Mouse (Mus musculus): Measurements from ENCODE around the gene Cntd1. TPM values are rescaled to one million over a fixed set of nuclear protein-coding genes. Genes with fewer than 3 reads are reported as not detected.

Cntd1 gene
- polyA plus RNA-seq (2016; fragmentation: Nextera tagmentation; extraction: Ambion mirVana): 1.3 and 1.4 TPM in 2 replicates

- Histone ChIP-seq H3K4me1 (peaks cover 45% of the 10 kb centered on the region), H3K4me3 (peak within 1 kb of the TSS; percentile 89), H3K9me3 (no peaks in the 10 kb centered on the region), H3K36me3 (replicated peaks) (peaks cover 18% of the 10 kb centered on the region), H3K27ac (replicated peaks) (peak within 1 kb of the TSS; percentile 87), H3K27me3 (replicated peaks; ENCODE audit: low read depth, poor library complexity, severe bottlenecking) (peaks cover 40% of the 10 kb centered on the region)
- WGBS: 11% methylated on average over 45 of the region's 45 CpGs
- DNase-seq (ENCODE audit: low spot score): peak; percentile 90
Observed at GRCm38 (mm10) chr11:101278223-101279192, at the start of gene Cntd1, which contains the start of gene Coa3. Gene Cntd1 (plus strand): TSS chr11:101279012. Gene Coa3 (minus strand): TSS chr11:101279114.

- H3K4me1 ChIP-seq: peaks cover 52% of the 10 kb centered on the region
Observed at GRCm38 (mm10) chr11:101229361-101229900, 49.4 kb upstream of the Cntd1 start.

GRCm38 (mm10) chr11:101230061-101230511, 48.7 kb upstream of the Cntd1 start:
- H3K27ac ChIP-seq (replicated peaks): peak overlapping the region; percentile 86
- WGBS: 17% methylated on average over 2 of the region's 2 CpGs
- H3K27me3 ChIP-seq (replicated peaks; ENCODE audit: low read depth, poor library complexity, severe bottlenecking): peaks cover 5% of the 10 kb centered on the region; the same call in 1 of the 2 replicates
- no peak for DNase-seq (ENCODE audit: low spot score)
- H3K4me3 ChIP-seq: no peak overlapping the region
- no peaks in the 10 kb centered on the region for H3K36me3 ChIP-seq (replicated peaks)
- no peaks in the 10 kb centered on the region for H3K9me3 ChIP-seq
- H3K4me1 ChIP-seq: peaks cover 51% of the 10 kb centered on the region

More at GRCm38 (mm10) chr11:101229361-101229900, 49.4 kb upstream of the Cntd1 start:
- H3K27ac ChIP-seq (replicated peaks): peak overlapping the region; percentile 86
- DNase-seq (ENCODE audit: low spot score): no peak
- H3K9me3 ChIP-seq: no peaks in the 10 kb centered on the region
- WGBS: 29% methylated on average over 8 of the region's 8 CpGs
- no peak overlapping the region for H3K4me3 ChIP-seq
- peaks cover 5% of the 10 kb centered on the region; the same call in 1 of the 2 replicates for H3K27me3 ChIP-seq (replicated peaks; ENCODE audit: low read depth, poor library complexity, severe bottlenecking)
- H3K36me3 ChIP-seq (replicated peaks): no peaks in the 10 kb centered on the region

- Histone ChIP-seq H3K27ac (replicated peaks) (peak overlapping the region; percentile 86), H3K4me1 (peaks cover 47% of the 10 kb centered on the region), H3K36me3 (replicated peaks) (no peaks in the 10 kb centered on the region), H3K4me3 (peak overlapping the region; percentile 38), H3K27me3 (replicated peaks; ENCODE audit: low read depth, poor library complexity, severe bottlenecking) (peaks cover 5% of the 10 kb centered on the region; the same call in 1 of the 2 replicates), H3K9me3 (no peaks in the 10 kb centered on the region)
- WGBS: 11% methylated on average over 5 of the region's 5 CpGs
- DNase-seq (ENCODE audit: low spot score): peak; percentile 17
Observed at GRCm38 (mm10) chr11:101230526-101230925, 48.3 kb upstream of the Cntd1 start.

- DNase-seq (ENCODE audit: low spot score): peak; percentile 56
- no peaks in the 10 kb centered on the region for H3K9me3 ChIP-seq
- peaks cover 5% of the 10 kb centered on the region; the same call in 1 of the 2 replicates for H3K27me3 ChIP-seq (replicated peaks; ENCODE audit: low read depth, poor library complexity, severe bottlenecking)
- no peaks in the 10 kb centered on the region for H3K36me3 ChIP-seq (replicated peaks)
- WGBS: 7% methylated on average over 18 of the region's 18 CpGs
- peak overlapping the region; percentile 86 for H3K27ac ChIP-seq (replicated peaks)
- H3K4me1 ChIP-seq: peaks cover 39% of the 10 kb centered on the region
- peak overlapping the region; percentile 38 for H3K4me3 ChIP-seq
Observed at GRCm38 (mm10) chr11:101230991-101231871, 47.6 kb upstream of the Cntd1 start.

GRCm38 (mm10) chr11:101232010-101232839, 46.6 kb upstream of the Cntd1 start:
- DNase-seq (ENCODE audit: low spot score): peak; percentile 23
- peaks cover 36% of the 10 kb centered on the region for H3K4me1 ChIP-seq
- no peaks in the 10 kb centered on the region for H3K36me3 ChIP-seq (replicated peaks)
- H3K4me3 ChIP-seq: peak overlapping the region; percentile 38
- 51% methylated on average over 6 of the region's 6 CpGs for WGBS
- peaks cover 5% of the 10 kb centered on the region; the same call in 1 of the 2 replicates for H3K27me3 ChIP-seq (replicated peaks; ENCODE audit: low read depth, poor library complexity, severe bottlenecking)
- no peaks in the 10 kb centered on the region for H3K9me3 ChIP-seq
- H3K27ac ChIP-seq (replicated peaks): peak overlapping the region; percentile 86

GRCm38 (mm10) chr11:101233240-101233639, 45.6 kb upstream of the Cntd1 start:
- WGBS: 90% methylated on average over 1 of the region's 1 CpGs
- no peaks in the 10 kb centered on the region for H3K9me3 ChIP-seq
- DNase-seq (ENCODE audit: low spot score): no peak
- no peak overlapping the region for H3K27ac ChIP-seq (replicated peaks)
- H3K4me3 ChIP-seq: no peak overlapping the region
- no peaks in the 10 kb centered on the region; the same call in 1 of the 2 replicates for H3K27me3 ChIP-seq (replicated peaks; ENCODE audit: low read depth, poor library complexity, severe bottlenecking)
- H3K36me3 ChIP-seq (replicated peaks): no peaks in the 10 kb centered on the region
- peaks cover 45% of the 10 kb centered on the region for H3K4me1 ChIP-seq

- DNase-seq (ENCODE audit: low spot score): no peak
- no peak overlapping the region for H3K4me3 ChIP-seq
- no peaks in the 10 kb centered on the region for H3K9me3 ChIP-seq
- no peaks in the 10 kb centered on the region; the same call in 1 of the 2 replicates for H3K27me3 ChIP-seq (replicated peaks; ENCODE audit: low read depth, poor library complexity, severe bottlenecking)
- H3K36me3 ChIP-seq (replicated peaks): no peaks in the 10 kb centered on the region
- H3K27ac ChIP-seq (replicated peaks): no peak overlapping the region
- peaks cover 47% of the 10 kb centered on the region for H3K4me1 ChIP-seq
Observed at GRCm38 (mm10) chr11:101234124-101234523, 44.7 kb upstream of the Cntd1 start.

GRCm38 (mm10) chr11:101235429-101235828, 43.4 kb upstream of the Cntd1 start:
- no peaks in the 10 kb centered on the region for H3K36me3 ChIP-seq (replicated peaks)
- no peak overlapping the region for H3K27ac ChIP-seq (replicated peaks)
- DNase-seq (ENCODE audit: low spot score): no peak
- peaks cover 34% of the 10 kb centered on the region for H3K4me1 ChIP-seq
- H3K27me3 ChIP-seq (replicated peaks; ENCODE audit: low read depth, poor library complexity, severe bottlenecking): no peaks in the 10 kb centered on the region
- no peaks in the 10 kb centered on the region for H3K9me3 ChIP-seq
- H3K4me3 ChIP-seq: no peak overlapping the region

- WGBS: 91% methylated on average over 5 of the region's 5 CpGs
- Histone ChIP-seq H3K27me3 (replicated peaks; ENCODE audit: low read depth, poor library complexity, severe bottlenecking) (no peaks in the 10 kb centered on the region), H3K27ac (replicated peaks) (no peak overlapping the region), H3K4me1 (peaks cover 22% of the 10 kb centered on the region), H3K36me3 (replicated peaks) (no peaks in the 10 kb centered on the region), H3K4me3 (no peak overlapping the region), H3K9me3 (no peaks in the 10 kb centered on the region)
- DNase-seq (ENCODE audit: low spot score): no peak
Observed at GRCm38 (mm10) chr11:101236782-101237181, 42.0 kb upstream of the Cntd1 start.

- no peaks in the 10 kb centered on the region for H3K9me3 ChIP-seq
- peak overlapping the region; percentile 68 for H3K27ac ChIP-seq (replicated peaks)
- no peaks in the 10 kb centered on the region for H3K27me3 ChIP-seq (replicated peaks; ENCODE audit: low read depth, poor library complexity, severe bottlenecking)
- H3K4me1 ChIP-seq: peaks cover 15% of the 10 kb centered on the region
- DNase-seq (ENCODE audit: low spot score): peak; percentile 35
- H3K4me3 ChIP-seq: no peak overlapping the region
- WGBS: 34% methylated on average over 5 of the region's 5 CpGs
- H3K36me3 ChIP-seq (replicated peaks): no peaks in the 10 kb centered on the region
Observed at GRCm38 (mm10) chr11:101238071-101238647, 40.7 kb upstream of the Cntd1 start.

Measured in embryonic facial prominence, embryonic 10.5 days (tissue).